8 mouse cellular contexts compared by ENCODE assay signal in the genomic region with DNA sequence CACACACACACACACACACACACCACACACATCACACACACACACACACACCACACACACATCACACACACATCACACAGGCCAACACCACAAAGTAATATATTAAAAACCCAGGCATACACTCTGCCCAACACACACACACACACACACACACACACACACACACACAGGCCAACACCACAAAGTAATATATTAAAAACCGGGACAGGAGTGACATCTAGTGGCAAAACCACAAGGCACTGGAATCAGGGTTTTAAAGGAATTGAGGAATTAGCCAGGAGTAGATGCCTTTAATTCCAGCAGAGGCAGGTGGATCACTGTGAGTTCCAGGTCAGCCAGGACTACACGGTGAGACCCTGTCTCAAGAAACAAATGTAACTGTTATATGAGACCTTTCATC. TPM values are rescaled to one million over a fixed set of nuclear protein-coding genes. Genes with fewer than 3 reads are reported as not detected.
DNase-seq lines count a peak whose midpoint lies in the region; ATAC-seq and TF ChIP-seq lines count a peak whose summit lies in the region.
"Had no signal": no experiment of that assay in that cellular context is flagged by ENCODE, and none has a peak within 500 bp of the region (broad histone marks: within the 10 kb centered on the region; RNA-seq: fewer than 3 reads in every experiment).

No protein-coding gene starts in this region.

- no peaks in the 10 kb centered on the region for H3K27me3 ChIP-seq in hindbrain, embryonic 11.5 days (ENCODE audit: control insufficient read depth, insufficient read depth, low read length)
- no peaks in the 10 kb centered on the region for H3K27me3 ChIP-seq in hindbrain, embryonic 13.5 days
- no peaks in the 10 kb centered on the region for H3K27me3 ChIP-seq in midbrain, embryonic 14.5 days (ENCODE audit: control insufficient read depth, insufficient read depth, low read length)
- H3K27me3 ChIP-seq in midbrain, embryonic 13.5 days: no peaks in the 10 kb centered on the region
- no peaks in the 10 kb centered on the region for H3K27me3 ChIP-seq in stomach, postnatal 0 days (ENCODE audit: control insufficient read depth, insufficient read depth, low read length)
- H3K27me3 ChIP-seq: limb, embryonic 13.5 days had no signal

- ATAC-seq in hindbrain, embryonic 11.5 days (ENCODE audit: low FRiP score): no peak
- ATAC-seq in hindbrain, embryonic 13.5 days (ENCODE audit: low FRiP score): no peak
- no peak for ATAC-seq in midbrain, embryonic 14.5 days (ENCODE audit: low FRiP score, low TSS enrichment)
- ATAC-seq in midbrain, embryonic 13.5 days: no peak
- no peak for ATAC-seq in stomach, postnatal 0 days (ENCODE audit: low FRiP score, low TSS enrichment)

- H3K27ac ChIP-seq in hindbrain, embryonic 11.5 days (ENCODE audit: low read depth, low read length): no peak overlapping the region
- H3K27ac ChIP-seq in hindbrain, embryonic 13.5 days: no peak overlapping the region
- H3K27ac ChIP-seq in midbrain, embryonic 14.5 days (replicated peaks; ENCODE audit: low read depth, low read length): no peak overlapping the region
- no peak overlapping the region for H3K27ac ChIP-seq in midbrain, embryonic 13.5 days
- no peak overlapping the region for H3K27ac ChIP-seq in stomach, postnatal 0 days (replicated peaks)
- H3K27ac ChIP-seq: limb, embryonic 13.5 days had no signal

- peak; percentile 25; the same call in 1 of the 2 replicates for TF ChIP-seq CTCF in brain, embryonic 14.5 days (IDR thresholded peaks at IDR 0.05; ENCODE audit: borderline replicate concordance, extremely low read depth, insufficient read depth, insufficient read length)
- TF ChIP-seq CTCF in stomach, postnatal 0 days (IDR thresholded peaks at IDR 0.05; ENCODE audit: low read depth): peak; percentile 67

- no peaks in the 10 kb centered on the region for H3K9me3 ChIP-seq in hindbrain, embryonic 11.5 days (ENCODE audit: control insufficient read depth, low read length)
- H3K9me3 ChIP-seq in hindbrain, embryonic 13.5 days: no peaks in the 10 kb centered on the region
- H3K9me3 ChIP-seq in midbrain, embryonic 14.5 days (ENCODE audit: control insufficient read depth, low read length): no peaks in the 10 kb centered on the region
- no peaks in the 10 kb centered on the region for H3K9me3 ChIP-seq in midbrain, embryonic 13.5 days
- no peaks in the 10 kb centered on the region for H3K9me3 ChIP-seq in stomach, postnatal 0 days (ENCODE audit: control insufficient read depth, low read length)
- H3K9me3 ChIP-seq: limb, embryonic 13.5 days had no signal

- peak; percentile 25 for DNase-seq in hindbrain, embryonic 11.5 days (ENCODE audit: low spot score)
- peak; percentile 66 for DNase-seq in midbrain, embryonic 14.5 days
- peak; percentile 44 for DNase-seq in brain, embryonic 14.5 days (ENCODE audit: low read depth)
- no peak for DNase-seq in stomach, postnatal 0 days (ENCODE audit: low spot score)
- no peak for DNase-seq in ovary, postnatal 14 days (ENCODE audit: low spot score)

- WGBS in hindbrain, embryonic 11.5 days: 49% methylated on average over 2 of the region's 2 CpGs
- 41% methylated on average over 2 of the region's 2 CpGs for WGBS in hindbrain, embryonic 13.5 days
- WGBS in midbrain, embryonic 14.5 days: 28% methylated on average over 2 of the region's 2 CpGs
- 29% methylated on average over 2 of the region's 2 CpGs for WGBS in midbrain, embryonic 13.5 days
- 24% methylated on average over 2 of the region's 2 CpGs for WGBS in stomach, postnatal 0 days

- H3K4me1 ChIP-seq in hindbrain, embryonic 11.5 days (replicated peaks; ENCODE audit: control insufficient read depth, insufficient read depth, low read length): no peaks in the 10 kb centered on the region
- H3K4me1 ChIP-seq in hindbrain, embryonic 13.5 days (replicated peaks): no peaks in the 10 kb centered on the region
- H3K4me1 ChIP-seq in midbrain, embryonic 14.5 days (ENCODE audit: control insufficient read depth, insufficient read depth, low read length): no peaks in the 10 kb centered on the region
- H3K4me1 ChIP-seq in midbrain, embryonic 13.5 days (replicated peaks): no peaks in the 10 kb centered on the region
- H3K4me1 ChIP-seq in stomach, postnatal 0 days (replicated peaks; ENCODE audit: control insufficient read depth, insufficient read depth): no peaks in the 10 kb centered on the region
- H3K4me1 ChIP-seq: limb, embryonic 13.5 days had no signal

- H3K4me3 ChIP-seq in hindbrain, embryonic 11.5 days (ENCODE audit: low read depth, low read length): no peak overlapping the region
- no peak overlapping the region for H3K4me3 ChIP-seq in hindbrain, embryonic 13.5 days
- no peak overlapping the region for H3K4me3 ChIP-seq in midbrain, embryonic 14.5 days (replicated peaks; ENCODE audit: low read depth, low read length)
- H3K4me3 ChIP-seq in midbrain, embryonic 13.5 days (replicated peaks): no peak overlapping the region
- H3K4me3 ChIP-seq in stomach, postnatal 0 days (ENCODE audit: low read depth, low read length): no peak overlapping the region
- H3K4me3 ChIP-seq: limb, embryonic 13.5 days had no signal

- no peak for TF ChIP-seq EP300 in stomach, postnatal 0 days (optimal IDR thresholded peaks at IDR 0.05)

- no peaks in the 10 kb centered on the region for H3K36me3 ChIP-seq in hindbrain, embryonic 11.5 days (ENCODE audit: control insufficient read depth, insufficient read depth, low read length)
- H3K36me3 ChIP-seq in hindbrain, embryonic 13.5 days: peaks cover 19% of the 10 kb centered on the region
- peaks cover 12% of the 10 kb centered on the region for H3K36me3 ChIP-seq in midbrain, embryonic 14.5 days (ENCODE audit: control insufficient read depth, insufficient read depth, low read length)
- H3K36me3 ChIP-seq in midbrain, embryonic 13.5 days: peaks cover 15% of the 10 kb centered on the region
- no peaks in the 10 kb centered on the region; the same call in none of the 2 replicates for H3K36me3 ChIP-seq in stomach, postnatal 0 days (ENCODE audit: control insufficient read depth, insufficient read depth, low read length)

- no peak for TF ChIP-seq POLR2A in brain, embryonic 14.5 days (IDR thresholded peaks at IDR 0.05; ENCODE audit: borderline replicate concordance, extremely low read depth, insufficient read depth, insufficient read length, poor library complexity, severe bottlenecking)

- no peak overlapping the region for H3K4me2 ChIP-seq in hindbrain, embryonic 11.5 days (replicated peaks; ENCODE audit: low read depth, low read length)
- no peak overlapping the region for H3K4me2 ChIP-seq in hindbrain, embryonic 13.5 days
- no peak overlapping the region for H3K4me2 ChIP-seq in midbrain, embryonic 14.5 days (ENCODE audit: low read length)
- H3K4me2 ChIP-seq in midbrain, embryonic 13.5 days (replicated peaks): no peak overlapping the region
- H3K4me2 ChIP-seq in stomach, postnatal 0 days (replicated peaks; ENCODE audit: low read depth): no peak overlapping the region
- H3K4me2 ChIP-seq: limb, embryonic 13.5 days had no signal

- no peak overlapping the region for H3K9ac ChIP-seq in hindbrain, embryonic 11.5 days (ENCODE audit: low read depth, low read length)
- H3K9ac ChIP-seq in hindbrain, embryonic 13.5 days: no peak overlapping the region
- no peak overlapping the region for H3K9ac ChIP-seq in midbrain, embryonic 14.5 days (replicated peaks; ENCODE audit: low read length)
- H3K9ac ChIP-seq in midbrain, embryonic 13.5 days (replicated peaks): no peak overlapping the region
- H3K9ac ChIP-seq in stomach, postnatal 0 days (ENCODE audit: low read length): no peak overlapping the region
- H3K9ac ChIP-seq: limb, embryonic 13.5 days had no signal

RNA-seq across cellular contexts. Expression of a gene that starts 26.5 kb away (rescaled TPM):
- 0.10 TPM in 1 of 2 replicates, not detected in the other for polyA plus RNA-seq in hindbrain, embryonic 11.5 days (2014; fragmentation: Nextera tagmentation; extraction: Ambion mirVana)
- polyA plus RNA-seq in hindbrain, embryonic 13.5 days (2015; fragmentation: Nextera tagmentation; extraction: Ambion mirVana): not detected in 2 replicates
- polyA plus RNA-seq in midbrain, embryonic 14.5 days (2014; fragmentation: Nextera tagmentation; extraction: Ambion mirVana): not detected in 2 replicates
- 0.07 TPM in 1 of 2 replicates, not detected in the other for polyA plus RNA-seq in midbrain, embryonic 13.5 days (2015; fragmentation: Nextera tagmentation; extraction: Ambion mirVana)
- polyA plus RNA-seq in brain, embryonic 14.5 days (2012; rRNA removed): not detected in 2 replicates
- polyA plus RNA-seq in stomach, postnatal 0 days (2015; fragmentation: Nextera tagmentation; extraction: Ambion mirVana): not detected in 2 replicates
- polyA plus RNA-seq: limb, embryonic 13.5 days had no signal

RNA-seq across cellular contexts. Expression of a gene that starts 30.6 kb away (rescaled TPM):
- 35.5 and 36.9 TPM in 2 replicates for polyA plus RNA-seq in hindbrain, embryonic 11.5 days (2014; fragmentation: Nextera tagmentation; extraction: Ambion mirVana)
- polyA plus RNA-seq in hindbrain, embryonic 13.5 days (2015; fragmentation: Nextera tagmentation; extraction: Ambion mirVana): 52.7 and 53.7 TPM in 2 replicates
- polyA plus RNA-seq in midbrain, embryonic 14.5 days (2014; fragmentation: Nextera tagmentation; extraction: Ambion mirVana): 66.6 and 71.2 TPM in 2 replicates
- 38.2 and 44.3 TPM in 2 replicates for polyA plus RNA-seq in midbrain, embryonic 13.5 days (2015; fragmentation: Nextera tagmentation; extraction: Ambion mirVana)
- polyA plus RNA-seq in brain, embryonic 14.5 days (2012; rRNA removed): 61.9 and 77.0 TPM in 2 replicates
- 41.0 and 44.5 TPM in 2 replicates for polyA plus RNA-seq in stomach, postnatal 0 days (2015; fragmentation: Nextera tagmentation; extraction: Ambion mirVana)

RNA-seq across cellular contexts. Expression of a gene that starts 30.8 kb away (rescaled TPM):
- polyA plus RNA-seq in hindbrain, embryonic 11.5 days (2014; fragmentation: Nextera tagmentation; extraction: Ambion mirVana): 36.4 and 39.3 TPM in 2 replicates
- polyA plus RNA-seq in hindbrain, embryonic 13.5 days (2015; fragmentation: Nextera tagmentation; extraction: Ambion mirVana): 37.1 and 41.6 TPM in 2 replicates
- polyA plus RNA-seq in midbrain, embryonic 14.5 days (2014; fragmentation: Nextera tagmentation; extraction: Ambion mirVana): 41.3 and 46.2 TPM in 2 replicates
- 42.0 and 42.3 TPM in 2 replicates for polyA plus RNA-seq in midbrain, embryonic 13.5 days (2015; fragmentation: Nextera tagmentation; extraction: Ambion mirVana)
- 45.0 and 55.6 TPM in 2 replicates for polyA plus RNA-seq in brain, embryonic 14.5 days (2012; rRNA removed)
- 28.5 and 31.3 TPM in 2 replicates for polyA plus RNA-seq in stomach, postnatal 0 days (2015; fragmentation: Nextera tagmentation; extraction: Ambion mirVana)

Comparison
In these comparisons a context has a peak if more than half of its experiments do, and no peak if none do; other contexts are left out.
1. DNase-seq: peak in hindbrain, embryonic 11.5 days (single experiment), midbrain, embryonic 14.5 days (single experiment) and brain, embryonic 14.5 days (single experiment); none in stomach, postnatal 0 days (single experiment) and ovary, postnatal 14 days (single experiment).